Mouse (Mus musculus): ENCODE data around the gene 2410002F23Rik.

GRCm38 (mm10) chr7:44291418-44291817, 44.9 kb downstream of the 2410002F23Rik start:
- no peak for TF ChIP-seq CTCF (IDR thresholded peaks at IDR 0.05)
- TF ChIP-seq EP300 (IDR thresholded peaks at IDR 0.05): no peak
